7 mouse cellular contexts compared by ENCODE assay signal in genomic region chr7:126884286-126885164, GRCm38 (mm10). TPM values are rescaled to one million over a fixed set of nuclear protein-coding genes. Genes with fewer than 3 reads are reported as not detected.
DNase-seq lines count a peak whose midpoint lies in the region; ATAC-seq lines count a peak whose summit lies in the region.

TSS of gene Taok2 (minus strand) at chr7:126884703.

- H3K4me1 ChIP-seq in embryonic facial prominence, embryonic 10.5 days = peaks cover 42% of the 10 kb centered on the region
- peaks cover 31% of the 10 kb centered on the region for H3K4me1 ChIP-seq in limb, embryonic 10.5 days
- peaks cover 37% of the 10 kb centered on the region for H3K4me1 ChIP-seq in midbrain, embryonic 13.5 days (replicated peaks)

- H3K4me3 ChIP-seq in embryonic facial prominence, embryonic 10.5 days = peak within 1 kb of the TSS; percentile 90
- peak within 1 kb of the TSS; percentile 85 for H3K4me3 ChIP-seq in limb, embryonic 10.5 days
- peak within 1 kb of the TSS; percentile 69 for H3K4me3 ChIP-seq in midbrain, embryonic 13.5 days (replicated peaks)

- H3K9ac ChIP-seq in midbrain, embryonic 13.5 days (replicated peaks) = peak within 1 kb of the TSS; percentile 91

- ATAC-seq in granulocyte monocyte progenitor cell, adult 5-6 weeks (replicated peaks; ENCODE audit: poor library complexity, severe bottlenecking) = peak; percentile 90
- ATAC-seq in midbrain, embryonic 13.5 days = peak; percentile 99

- peaks cover 20% of the 10 kb centered on the region for H3K36me3 ChIP-seq in embryonic facial prominence, embryonic 10.5 days (replicated peaks)
- peaks cover 24% of the 10 kb centered on the region for H3K36me3 ChIP-seq in limb, embryonic 10.5 days
- H3K36me3 ChIP-seq in midbrain, embryonic 13.5 days = peaks cover 17% of the 10 kb centered on the region

- DNase-seq in adrenal gland, postnatal 10 days = peak; percentile 98
- DNase-seq in embryonic facial prominence, embryonic 10.5 days (ENCODE audit: low spot score) = peak; percentile 100
- peak; percentile 99 for DNase-seq in kidney, adult 11 months
- peak; percentile 99 for DNase-seq in limb, embryonic 10.5 days (ENCODE audit: low spot score)
- DNase-seq in spleen, adult 12 weeks (ENCODE audit: low spot score) = peak; percentile 95

- H3K9me3 ChIP-seq in embryonic facial prominence, embryonic 10.5 days = no peaks in the 10 kb centered on the region
- no peaks in the 10 kb centered on the region for H3K9me3 ChIP-seq in limb, embryonic 10.5 days (replicated peaks)
- H3K9me3 ChIP-seq in midbrain, embryonic 13.5 days = no peaks in the 10 kb centered on the region

- WGBS in embryonic facial prominence, embryonic 10.5 days = under 1% methylated on average over 56 of the region's 56 CpGs
- under 1% methylated on average over 56 of the region's 56 CpGs for WGBS in limb, embryonic 10.5 days
- under 1% methylated on average over 54 of the region's 56 CpGs for WGBS in midbrain, embryonic 13.5 days

- H3K27me3 ChIP-seq in embryonic facial prominence, embryonic 10.5 days (replicated peaks; ENCODE audit: low read depth, poor library complexity, severe bottlenecking) = no peaks in the 10 kb centered on the region
- H3K27me3 ChIP-seq in limb, embryonic 10.5 days (ENCODE audit: low read depth, poor library complexity, severe bottlenecking) = no peaks in the 10 kb centered on the region
- H3K27me3 ChIP-seq in midbrain, embryonic 13.5 days = no peaks in the 10 kb centered on the region

- H3K27ac ChIP-seq in embryonic facial prominence, embryonic 10.5 days (replicated peaks) = peak within 1 kb of the TSS; percentile 92
- H3K27ac ChIP-seq in limb, embryonic 10.5 days = peak within 1 kb of the TSS; percentile 91
- peak within 1 kb of the TSS; percentile 96 for H3K27ac ChIP-seq in midbrain, embryonic 13.5 days

- peak within 1 kb of the TSS; percentile 93 for H3K4me2 ChIP-seq in midbrain, embryonic 13.5 days (replicated peaks)

RNA-seq across cellular contexts. Expression of gene Taok2, which starts in this region (rescaled TPM):
- 10 to 100 TPM; 69.7 to 85.8 TPM for total RNA-seq in adrenal gland, postnatal 10 days (2021)
- polyA plus RNA-seq in embryonic facial prominence, embryonic 10.5 days (2016; fragmentation: Nextera tagmentation; extraction: Ambion mirVana) = 55.3 and 56.9 TPM in 2 replicates
- total RNA-seq in granulocyte monocyte progenitor cell, adult 5-6 weeks (2014; fragmentation: Nextera tagmentation) = 28.0 and 45.8 TPM in 2 replicates
- total RNA-seq in granulocyte monocyte progenitor cell, adult 5-6 weeks (2017) = 29.9 and 35.6 TPM in 2 replicates
- 48.5 and 56.4 TPM in 2 replicates for polyA plus RNA-seq in limb, embryonic 10.5 days (2016; fragmentation: Nextera tagmentation; extraction: Ambion mirVana)
- polyA plus RNA-seq in midbrain, embryonic 13.5 days (2015; fragmentation: Nextera tagmentation; extraction: Ambion mirVana) = 61.4 and 63.1 TPM in 2 replicates

Comparison
In these comparisons a context has a peak if more than half of its experiments do, and no peak if none do; other contexts are left out.
1. Peak in every context shown above with its lines: DNase-seq, ATAC-seq, H3K4me3 ChIP-seq and H3K27ac ChIP-seq.